Mouse (Mus musculus) urinary bladder, postnatal 36 days (tissue): ENCODE measurements around the gene Gkn1.

ENCODE experiments used
- DNase-seq, 2 experiments: peaks; one replicate each; pipeline ENCODE4 v3.0.0; 2022; ENCODE audit warnings: low spot score in 2 of 2, mixed read lengths in 1 of 2

Gkn1 gene

GRCm38 (mm10) chr6:87350829-87351228 lies at the start of gene Gkn1:
Gene Gkn1 (minus strand): TSS chr6:87350942.
- no peak for DNase-seq

- DNase-seq: no peak
Observed at GRCm38 (mm10) chr6:87399886-87400566, 49.3 kb upstream of the Gkn1 start.

- peak; percentile 62 to 74 for DNase-seq
Observed at GRCm38 (mm10) chr6:87399137-87399536, 48.4 kb upstream of the Gkn1 start.

DNA sequence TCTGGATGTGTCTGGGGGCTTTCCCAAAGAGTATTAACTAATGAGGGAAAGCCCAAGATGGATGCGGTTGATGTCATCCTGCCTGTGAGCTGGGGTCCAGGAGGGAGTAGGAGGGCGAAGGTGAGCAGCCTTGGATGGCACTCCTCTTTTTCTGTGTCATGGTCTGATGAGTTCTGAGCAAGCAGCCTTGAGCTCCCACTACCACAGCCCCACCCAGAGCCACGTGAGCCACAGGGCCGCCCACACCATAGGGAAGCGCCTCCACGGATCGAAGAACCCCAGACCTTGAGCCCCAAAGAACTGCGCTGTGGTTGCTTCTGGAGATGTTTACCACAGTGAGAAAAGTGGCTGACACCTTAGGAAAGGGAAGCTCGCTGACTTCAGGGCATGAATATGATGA lies 44.0 kb upstream of the Gkn1 start:
- no peak for DNase-seq

DNA sequence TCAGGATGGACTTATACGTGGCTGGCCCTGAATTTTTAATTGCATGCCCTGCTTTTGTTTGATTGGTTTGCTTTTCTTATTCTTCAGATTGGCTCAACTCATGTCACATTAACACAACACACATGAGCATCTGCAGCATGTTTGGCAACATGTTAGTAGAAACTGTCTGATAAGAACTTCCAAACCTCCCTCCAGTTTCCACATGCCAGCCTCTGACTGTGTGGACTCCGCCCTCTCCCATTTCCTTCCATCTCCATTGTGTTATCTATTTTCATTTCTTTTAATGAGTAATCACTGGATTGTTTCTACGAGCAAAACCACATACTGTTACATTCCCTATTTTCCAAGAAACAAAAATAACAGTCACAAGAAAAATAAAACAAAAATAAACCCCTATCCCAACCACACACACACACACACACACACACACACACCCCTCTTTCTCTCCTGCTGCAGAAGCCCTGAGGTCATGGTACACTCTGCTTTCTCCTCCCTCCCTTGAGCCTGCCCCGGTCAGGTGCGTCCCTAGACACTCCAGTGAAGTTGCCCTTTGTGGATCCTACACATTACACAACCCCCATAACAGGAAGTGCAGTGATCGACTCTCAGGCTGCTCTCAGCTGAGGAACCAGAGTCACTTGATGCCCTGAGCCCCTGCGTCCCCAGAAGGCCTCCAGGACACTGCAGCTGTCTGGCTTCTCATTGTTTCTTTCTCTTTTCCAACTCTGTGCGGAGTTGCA lies 42.9 kb upstream of the Gkn1 start:
- DNase-seq: no peak

DNA sequence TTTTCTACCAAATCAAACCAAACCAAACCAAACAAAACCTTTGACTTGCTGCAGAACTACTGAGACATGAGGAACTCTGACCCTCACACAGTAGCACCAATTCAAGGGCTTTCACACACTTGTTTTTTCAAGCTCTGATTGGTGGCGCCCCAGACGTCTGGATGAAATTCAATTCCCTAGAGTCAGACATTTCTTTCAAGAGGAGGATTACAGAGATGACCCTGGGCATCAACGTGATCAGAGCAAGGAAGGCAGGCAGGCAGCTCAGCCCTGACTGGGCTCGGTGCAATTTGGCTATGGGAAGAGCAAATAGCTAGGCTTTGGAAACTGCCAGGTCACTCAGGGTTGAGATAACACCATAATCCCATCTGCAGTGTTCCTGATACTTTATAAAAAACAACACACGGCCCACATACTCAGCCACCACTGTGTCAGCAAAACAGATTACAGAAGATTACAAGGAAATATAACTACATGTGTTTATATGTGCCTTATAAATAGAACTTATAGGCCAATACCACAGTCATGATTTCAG lies 38.8 kb upstream of the Gkn1 start:
- no peak for DNase-seq

DNA sequence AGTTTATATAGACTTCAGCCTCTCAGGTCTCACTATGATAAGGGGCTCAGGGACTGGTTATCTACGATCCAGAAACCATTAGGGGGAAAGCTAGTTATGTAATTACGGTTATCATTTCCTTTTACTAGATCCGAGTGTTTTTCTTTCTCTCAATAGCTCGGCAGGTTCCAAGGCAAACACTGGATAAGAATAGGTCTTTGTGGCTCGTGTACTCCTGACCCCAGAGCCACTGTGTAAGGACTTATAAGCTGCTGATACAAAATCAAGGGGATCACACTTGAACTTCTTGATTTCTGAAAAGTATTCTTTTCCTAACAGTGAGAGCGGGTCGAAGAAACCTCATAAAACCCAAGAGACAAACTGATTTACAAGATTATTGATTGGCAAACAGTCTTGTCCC lies 38.1 kb upstream of the Gkn1 start, which contains the start of gene Gkn3:
TSS of gene Gkn3 (minus strand) at position 59 of the 400 bp plus-strand sequence.
- no peak for DNase-seq

DNA sequence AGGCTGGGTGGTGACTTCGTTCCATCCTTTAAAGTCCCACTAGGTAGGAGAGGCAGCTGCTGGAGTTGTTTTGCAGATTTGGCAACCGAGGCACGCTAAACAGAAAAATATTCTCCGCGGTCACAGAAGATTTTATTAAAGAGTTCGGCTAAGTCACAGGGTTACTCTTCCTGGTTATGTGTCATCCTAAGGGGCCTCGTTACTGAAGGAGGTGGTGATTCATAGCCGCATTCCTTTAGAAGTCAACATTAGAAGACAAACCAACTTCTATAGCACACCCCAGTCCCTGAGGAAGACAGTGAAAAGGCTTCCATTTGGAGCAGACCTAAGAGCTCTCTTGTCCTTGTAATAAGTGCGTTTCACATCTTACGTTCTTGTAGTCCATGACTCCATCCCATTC lies 35.9 kb upstream of the Gkn1 start:
- DNase-seq: no peak

- DNase-seq: peak; percentile 58 to 63
Observed at GRCm38 (mm10) chr6:87386203-87386602, 35.5 kb upstream of the Gkn1 start.

DNA sequence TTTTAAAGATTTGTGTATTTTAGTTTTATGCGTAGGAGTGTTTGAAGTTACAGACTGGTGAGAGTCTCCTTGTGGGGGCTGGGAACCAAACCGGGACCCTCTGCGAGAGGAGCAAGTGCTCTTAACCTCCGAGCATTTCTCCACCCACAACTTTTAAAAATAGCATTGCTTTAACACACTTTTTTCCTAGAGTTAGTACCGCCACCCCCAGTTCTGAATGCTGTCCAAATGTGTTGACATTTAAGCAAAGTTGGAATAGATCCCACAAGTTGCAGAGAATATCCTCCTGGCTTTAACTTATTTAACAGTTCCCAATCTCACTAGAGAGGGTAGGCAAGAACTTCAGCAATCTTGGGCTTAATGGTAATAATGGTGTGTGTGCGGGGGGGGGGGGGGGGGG lies 34.0 kb upstream of the Gkn1 start:
- DNase-seq: no peak

GRCm38 (mm10) chr6:87383926-87384691 lies 33.4 kb upstream of the Gkn1 start:
- peak in 1 of 2 experiments; percentile 28 for DNase-seq

- no peak for DNase-seq
Observed at GRCm38 (mm10) chr6:87373057-87373456, 22.3 kb upstream of the Gkn1 start, which contains the start of gene Gkn2. Gene Gkn2 (plus strand): TSS chr6:87373357.

DNA sequence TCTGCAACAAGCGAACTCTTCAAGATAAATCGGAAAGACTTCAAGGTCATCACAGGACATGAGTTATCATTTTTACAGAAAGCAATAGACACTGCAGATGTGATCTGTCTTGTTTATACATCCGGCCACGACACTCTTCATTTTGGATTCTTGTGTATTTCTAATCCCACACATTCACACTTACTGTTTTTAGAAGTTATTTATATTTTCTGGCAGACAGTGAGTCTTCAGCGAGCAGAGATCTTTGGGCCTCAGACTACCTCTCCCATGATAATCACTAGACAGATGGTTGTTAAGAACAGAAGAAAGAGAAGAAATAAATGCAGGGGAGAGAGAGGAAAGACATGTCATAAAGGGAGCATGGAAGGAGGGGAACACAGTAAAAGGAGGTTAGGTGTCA lies 18.5 kb upstream of the Gkn1 start:
- DNase-seq: no peak

- no peak for DNase-seq
Observed at GRCm38 (mm10) chr6:87354441-87354840, 3.7 kb upstream of the Gkn1 start.

GRCm38 (mm10) chr6:87335935-87336295 lies 14.8 kb downstream of the Gkn1 start:
- DNase-seq: no peak

- DNase-seq: peak; percentile 52 to 66
Observed at GRCm38 (mm10) chr6:87335091-87335934, 15.4 kb downstream of the Gkn1 start, which contains the start of gene Antxr1. Gene Antxr1 (minus strand): TSS chr6:87335821.

DNA sequence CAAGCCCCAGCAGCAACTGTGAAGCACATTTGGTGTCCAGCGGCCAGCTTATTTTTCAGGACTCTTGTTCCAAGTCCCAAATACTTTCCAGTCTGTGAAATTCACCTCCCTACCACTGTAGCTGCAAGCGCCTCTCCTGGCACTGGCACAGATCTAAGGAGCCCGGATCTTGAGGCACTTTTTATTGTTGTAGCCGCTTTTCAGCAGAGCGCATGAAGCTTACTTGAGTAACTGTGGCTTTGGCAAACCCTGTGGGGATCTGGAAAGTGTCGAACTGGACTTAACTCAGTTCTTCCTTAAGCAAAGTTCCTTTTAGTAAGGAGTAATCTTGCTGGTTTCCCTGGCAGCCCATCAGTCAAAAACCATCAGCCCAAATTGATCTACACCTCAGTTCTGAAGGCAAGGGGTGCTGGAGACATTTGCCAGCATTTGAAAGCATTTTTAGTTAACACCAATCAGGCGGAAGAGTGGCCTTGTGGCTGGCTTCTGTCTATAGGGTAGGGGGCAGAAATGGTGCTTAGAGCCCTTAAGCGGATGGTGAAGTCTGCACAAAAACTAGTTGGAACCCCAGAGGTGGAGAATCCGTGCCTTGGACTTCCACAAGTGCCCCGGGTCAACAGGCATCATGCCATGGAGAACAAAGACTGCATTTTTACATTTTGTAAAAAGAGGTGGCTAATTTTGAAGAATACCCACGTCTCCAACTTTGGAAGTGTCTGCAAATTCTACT lies 16.2 kb downstream of the Gkn1 start:
- no peak for DNase-seq

GRCm38 (mm10) chr6:87332380-87332779 lies 18.4 kb downstream of the Gkn1 start:
- DNase-seq: no peak

DNA sequence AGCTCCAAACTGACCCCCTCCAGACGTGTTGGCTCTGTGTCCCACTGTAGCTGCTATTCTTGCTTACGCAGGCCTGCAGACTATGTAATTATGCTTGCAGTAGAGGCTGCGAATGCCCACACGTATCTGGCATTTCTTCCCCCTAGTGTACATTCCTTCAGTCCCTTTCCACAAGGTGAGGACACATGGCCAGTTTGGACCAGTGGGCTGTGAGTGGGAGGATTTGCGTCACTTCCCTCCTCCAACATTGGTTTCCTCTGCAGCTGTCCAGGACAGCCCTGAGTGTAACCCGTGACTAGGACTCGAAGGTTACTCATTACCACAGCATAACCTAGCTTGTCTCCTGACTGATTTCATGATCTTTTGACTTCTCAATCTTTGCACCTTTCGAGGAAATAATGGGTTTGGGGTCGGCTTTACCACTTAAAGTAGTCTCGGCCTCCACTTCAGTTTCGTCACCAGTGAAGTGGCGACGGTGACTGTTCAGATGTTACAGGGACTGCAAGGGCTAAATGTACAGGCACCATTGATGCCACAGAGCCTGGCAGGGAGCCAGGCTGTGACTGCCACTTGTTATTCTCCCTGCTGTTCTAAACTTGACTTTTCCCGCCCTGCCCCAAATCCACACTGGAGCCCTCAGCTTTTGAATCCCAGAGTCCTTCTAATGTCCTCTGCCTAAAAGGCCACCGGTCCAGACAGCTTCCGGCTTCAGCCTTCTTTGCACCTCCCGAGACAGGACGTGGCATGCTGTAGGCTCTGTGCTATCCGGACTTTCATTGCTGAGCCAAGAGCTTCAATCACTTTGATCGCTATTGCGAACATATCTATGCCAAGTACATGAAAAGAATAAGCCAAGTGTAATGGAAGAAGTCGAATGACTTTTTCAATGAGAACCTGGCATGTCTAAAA lies 22.2 kb downstream of the Gkn1 start:
- no peak for DNase-seq
